Mouse (Mus musculus): ENCODE measurements around the gene Gng8. TPM values are rescaled to one million over a fixed set of nuclear protein-coding genes. Genes with fewer than 3 reads are reported as not detected.

Gng8 gene
- polyA plus RNA-seq, 1 experiment from 2014 or later = 4.2 TPM

GRCm38 (mm10) chr7:16928341-16928740 lies 36.8 kb downstream of the Gng8 start:
- Histone ChIP-seq H3K9ac (no peak overlapping the region), H3K27ac (no peak overlapping the region), H3K4me3 (no peak overlapping the region), H3K9me3 (replicated peaks) (no peaks in the 10 kb centered on the region), H3K4me2 (no peak overlapping the region), H3K36me3 (no peaks in the 10 kb centered on the region), H3K4me1 (replicated peaks) (0 out of 2 replicates have a peak, but pooled peaks cover 5% of the 10 kb centered on the region), H3K27me3 (no peaks in the 10 kb centered on the region)
- ATAC-seq (replicated peaks; ENCODE audit: insufficient number of reproducible peaks, insufficient read depth, low FRiP score, low read depth) = no peak
- WGBS = 36% methylated on average over 2 of the region's 2 CpGs

- Histone ChIP-seq H3K27ac (no peak overlapping the region), H3K4me3 (no peak overlapping the region), H3K9me3 (replicated peaks) (no peaks in the 10 kb centered on the region), H3K36me3 (no peaks in the 10 kb centered on the region), H3K4me1 (replicated peaks) (0 out of 2 replicates have a peak, but pooled peaks cover 2% of the 10 kb centered on the region), H3K4me2 (no peak overlapping the region), H3K9ac (no peak overlapping the region), H3K27me3 (no peaks in the 10 kb centered on the region)
- 7% methylated on average over 1 of the region's 1 CpGs for WGBS
- ATAC-seq (replicated peaks; ENCODE audit: insufficient number of reproducible peaks, insufficient read depth, low FRiP score, low read depth) = no peak
Observed at GRCm38 (mm10) chr7:16930850-16931249, 39.3 kb downstream of the Gng8 start.

- ATAC-seq (replicated peaks; ENCODE audit: insufficient number of reproducible peaks, insufficient read depth, low FRiP score, low read depth) = peak; percentile 61
- Histone ChIP-seq H3K27me3 (no peaks in the 10 kb centered on the region), H3K4me1 (replicated peaks) (0 out of 2 replicates have a peak, but pooled peaks cover 2% of the 10 kb centered on the region), H3K4me2 (no peak overlapping the region), H3K9me3 (replicated peaks) (no peaks in the 10 kb centered on the region), H3K36me3 (no peaks in the 10 kb centered on the region), H3K27ac (no peak overlapping the region), H3K4me3 (no peak overlapping the region), H3K9ac (no peak overlapping the region)
- WGBS = 20% methylated on average over 14 of the region's 14 CpGs
Observed at GRCm38 (mm10) chr7:16931968-16932627, 40.5 kb downstream of the Gng8 start.

- Histone ChIP-seq H3K27me3 (no peaks in the 10 kb centered on the region), H3K27ac (no peak overlapping the region), H3K4me1 (replicated peaks) (0 out of 2 replicates have a peak, but pooled peaks cover 2% of the 10 kb centered on the region), H3K4me3 (no peak overlapping the region), H3K9ac (no peak overlapping the region), H3K9me3 (replicated peaks) (no peaks in the 10 kb centered on the region), H3K36me3 (no peaks in the 10 kb centered on the region), H3K4me2 (no peak overlapping the region)
- no peak for ATAC-seq (replicated peaks; ENCODE audit: insufficient number of reproducible peaks, insufficient read depth, low FRiP score, low read depth)
- 38% methylated on average over 14 of the region's 14 CpGs for WGBS
Observed at GRCm38 (mm10) chr7:16932704-16933577, 41.4 kb downstream of the Gng8 start.

- Histone ChIP-seq H3K27me3 (no peaks in the 10 kb centered on the region), H3K27ac (no peak overlapping the region), H3K4me3 (no peak overlapping the region), H3K36me3 (no peaks in the 10 kb centered on the region), H3K4me1 (replicated peaks) (peaks cover 14% of the 10 kb centered on the region; the same call in 1 of the 2 replicates), H3K9me3 (replicated peaks) (no peaks in the 10 kb centered on the region), H3K9ac (no peak overlapping the region), H3K4me2 (no peak overlapping the region)
- no peak for ATAC-seq (replicated peaks; ENCODE audit: insufficient number of reproducible peaks, insufficient read depth, low FRiP score, low read depth)
- WGBS = 49% methylated on average over 4 of the region's 4 CpGs
Observed at GRCm38 (mm10) chr7:16937312-16937711, 45.7 kb downstream of the Gng8 start.

- WGBS = 67% methylated on average over 17 of the region's 17 CpGs
- Histone ChIP-seq H3K27ac (no peak overlapping the region), H3K36me3 (no peaks in the 10 kb centered on the region), H3K4me1 (replicated peaks) (peaks cover 14% of the 10 kb centered on the region; the same call in 1 of the 2 replicates), H3K27me3 (no peaks in the 10 kb centered on the region), H3K4me3 (no peak overlapping the region), H3K9me3 (replicated peaks) (no peaks in the 10 kb centered on the region), H3K4me2 (no peak overlapping the region), H3K9ac (no peak overlapping the region)
- no peak for ATAC-seq (replicated peaks; ENCODE audit: insufficient number of reproducible peaks, insufficient read depth, low FRiP score, low read depth)
Observed at GRCm38 (mm10) chr7:16938117-16938791, 46.7 kb downstream of the Gng8 start.

GRCm38 (mm10) chr7:16940292-16940691 lies 48.7 kb downstream of the Gng8 start:
- Histone ChIP-seq H3K9ac (no peak overlapping the region), H3K9me3 (replicated peaks) (no peaks in the 10 kb centered on the region), H3K4me2 (no peak overlapping the region), H3K27ac (peak overlapping the region; percentile 27), H3K36me3 (no peaks in the 10 kb centered on the region), H3K27me3 (peaks cover 8% of the 10 kb centered on the region), H3K4me1 (replicated peaks) (peaks cover 28% of the 10 kb centered on the region), H3K4me3 (no peak overlapping the region)
- 26% methylated on average over 7 of the region's 7 CpGs for WGBS
- no peak for ATAC-seq (replicated peaks; ENCODE audit: insufficient number of reproducible peaks, insufficient read depth, low FRiP score, low read depth)

GRCm38 (mm10) chr7:16942861-16943260 lies 51.3 kb downstream of the Gng8 start:
- H3K4me2 ChIP-seq = no peak overlapping the region
- no peak overlapping the region for H3K27ac ChIP-seq
- no peaks in the 10 kb centered on the region for H3K36me3 ChIP-seq
- no peak overlapping the region for H3K9ac ChIP-seq
- ATAC-seq (replicated peaks; ENCODE audit: insufficient number of reproducible peaks, insufficient read depth, low FRiP score, low read depth) = no peak
- H3K4me3 ChIP-seq = no peak overlapping the region
- no peaks in the 10 kb centered on the region for H3K9me3 ChIP-seq (replicated peaks)
- H3K4me1 ChIP-seq (replicated peaks) = peaks cover 52% of the 10 kb centered on the region
- 61% methylated on average over 4 of the region's 4 CpGs for WGBS
- H3K27me3 ChIP-seq = peaks cover 30% of the 10 kb centered on the region

GRCm38 (mm10) chr7:16944061-16944807 lies 52.6 kb downstream of the Gng8 start, which contains the start of gene Pnmal2:
Pnmal2 (plus strand) TSS chr7:16944682.
- Histone ChIP-seq H3K9ac (peak within 1 kb of the TSS; percentile 75), H3K4me2 (peak within 1 kb of the TSS; percentile 95), H3K4me3 (peak within 1 kb of the TSS; percentile 69), H3K9me3 (replicated peaks) (no peaks in the 10 kb centered on the region), H3K27me3 (peaks cover 39% of the 10 kb centered on the region), H3K4me1 (replicated peaks) (peaks cover 61% of the 10 kb centered on the region), H3K27ac (peak within 1 kb of the TSS; percentile 42; the same call in 1 of the 2 replicates), H3K36me3 (no peaks in the 10 kb centered on the region)
- ATAC-seq (replicated peaks; ENCODE audit: insufficient number of reproducible peaks, insufficient read depth, low FRiP score, low read depth) = peak; percentile 83
- 18% methylated on average over 36 of the region's 36 CpGs for WGBS

GRCm38 (mm10) chr7:16944808-16945315 lies 53.3 kb downstream of the Gng8 start:
- Histone ChIP-seq H3K36me3 (no peaks in the 10 kb centered on the region), H3K4me1 (replicated peaks) (peaks cover 62% of the 10 kb centered on the region), H3K4me3 (peak overlapping the region; percentile 69), H3K27me3 (peaks cover 45% of the 10 kb centered on the region), H3K9me3 (replicated peaks) (no peaks in the 10 kb centered on the region), H3K4me2 (peak overlapping the region; percentile 95), H3K27ac (peak overlapping the region; percentile 42; the same call in 1 of the 2 replicates), H3K9ac (peak overlapping the region; percentile 75)
- 2% methylated on average over 22 of the region's 22 CpGs for WGBS
- no peak for ATAC-seq (replicated peaks; ENCODE audit: insufficient number of reproducible peaks, insufficient read depth, low FRiP score, low read depth)

All from heart, embryonic 15.5 days (tissue).